Comparison of ENCODE assay signal across 17 mouse cellular contexts in genomic region chr3:131155066-131155465, GRCm38 (mm10).
"Had no signal": no experiment of that assay in that cellular context is flagged by ENCODE, and none has a peak within 500 bp of the region (broad histone marks: within the 10 kb centered on the region; RNA-seq: fewer than 3 reads in every experiment).

No protein-coding gene starts in this region.

- ATAC-seq: intestine, embryonic 15.5 days had no signal

- H3K36me3 ChIP-seq: intestine, embryonic 15.5 days; liver, embryonic 13.5 days; midbrain, embryonic 12.5 days; neural tube, embryonic 13.5 days had no signal

- DNase-seq: kidney, adult 18-20 months; kidney, postnatal 25 days; layer of hippocampus, adult 9-11 months; layer of hippocampus, postnatal 36 days; liver, embryonic 13.5 days; lung, adult 2 months; lung, postnatal 14 days; lung, postnatal 4 days; right cerebral cortex, postnatal 25 days; spleen, adult 18-20 months; thymus, postnatal 36 days had no signal

- H3K4me1 ChIP-seq: intestine, embryonic 15.5 days; liver, embryonic 13.5 days had no signal

- H3K4me3 ChIP-seq: intestine, embryonic 15.5 days; layer of hippocampus, adult 2 months; left cerebral cortex, adult 2 months; liver, embryonic 13.5 days; midbrain, embryonic 12.5 days; neural tube, embryonic 13.5 days had no signal

- H3K9ac ChIP-seq: intestine, embryonic 15.5 days; liver, embryonic 13.5 days; midbrain, embryonic 12.5 days; neural tube, embryonic 13.5 days had no signal

- H3K9me3 ChIP-seq: intestine, embryonic 15.5 days; liver, embryonic 13.5 days; midbrain, embryonic 12.5 days; neural tube, embryonic 13.5 days had no signal

- H3K27me3 ChIP-seq: intestine, embryonic 15.5 days; liver, embryonic 13.5 days; midbrain, embryonic 12.5 days; neural tube, embryonic 13.5 days had no signal

- H3K27ac ChIP-seq: intestine, embryonic 15.5 days; layer of hippocampus, adult 2 months; left cerebral cortex, adult 2 months; liver, embryonic 13.5 days; neural tube, embryonic 13.5 days; stomach, postnatal 0 days had no signal

- H3K4me2 ChIP-seq: intestine, embryonic 15.5 days; liver, embryonic 13.5 days; midbrain, embryonic 12.5 days; neural tube, embryonic 13.5 days had no signal
